Mouse (Mus musculus): Measurements from ENCODE around the gene 1600015I10Rik.
"Not testable (repeated sequence)": the region's sequence is repeated elsewhere in the genome, so short reads cannot be mapped to it uniquely, and the experiment has no call there.

1600015I10Rik gene

DNA sequence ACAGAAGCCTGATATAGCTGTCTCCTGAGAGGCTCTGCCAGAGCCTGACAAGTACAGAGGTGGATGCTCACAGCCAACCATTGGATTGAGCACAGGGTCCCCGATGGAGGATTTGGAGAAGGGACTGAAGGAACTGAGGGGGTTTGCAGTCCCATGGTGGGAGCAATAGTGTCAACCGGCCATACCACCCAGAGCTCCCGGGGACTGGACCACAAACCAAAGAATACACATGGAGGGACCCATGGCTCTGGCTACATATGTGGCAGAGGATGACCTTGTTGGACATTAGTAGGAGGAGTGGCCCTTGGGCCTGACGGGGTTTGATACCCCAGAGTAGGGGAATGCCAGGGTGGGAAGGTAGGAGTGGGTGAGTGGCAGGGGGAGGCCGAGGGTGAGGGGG is 37.0 kb downstream of the 1600015I10Rik start:
- DNase-seq (ENCODE audit: extremely low read depth, insufficient read length, low spot score): not testable (repeated sequence)

DNA sequence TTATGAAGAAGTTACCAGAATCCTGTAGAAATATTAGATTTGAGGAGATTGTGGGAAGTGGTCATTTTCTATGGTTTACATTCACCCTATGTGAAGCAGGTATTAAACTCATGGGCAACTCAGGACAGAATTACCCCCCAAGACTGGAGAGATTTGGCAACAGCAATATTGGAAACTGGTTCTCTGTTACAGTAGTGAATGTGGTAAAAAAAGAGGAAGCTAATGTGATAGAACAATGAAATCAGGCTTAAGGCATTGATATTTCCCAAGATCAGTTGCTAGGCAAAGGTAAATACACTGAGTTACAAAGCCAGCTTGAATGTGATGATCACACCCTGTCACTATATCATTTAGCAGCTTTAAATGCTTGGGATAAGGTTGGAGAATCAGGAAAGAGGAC is 38.2 kb downstream of the 1600015I10Rik start:
- no peak for DNase-seq (ENCODE audit: extremely low read depth, insufficient read length, low spot score)

DNA sequence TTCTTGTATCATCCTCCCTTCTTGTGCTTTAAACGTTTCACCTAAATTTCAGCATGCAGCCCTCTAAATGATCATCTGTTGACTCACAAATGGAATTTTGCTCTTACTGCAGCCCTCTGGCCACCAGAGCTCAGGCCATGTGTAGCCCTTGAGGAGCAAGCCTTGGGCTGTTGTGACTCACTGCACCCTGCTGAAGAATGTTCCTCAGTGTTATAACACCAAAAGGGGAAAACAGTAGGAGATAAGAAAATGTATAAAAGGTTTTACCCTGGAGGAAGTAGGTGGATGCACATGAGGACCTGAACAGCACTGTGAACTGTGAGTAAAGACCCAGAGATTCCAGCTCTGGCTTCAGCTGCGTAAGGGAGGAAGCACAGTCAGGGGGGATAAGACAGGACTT is 45.0 kb downstream of the 1600015I10Rik start, which contains the start of gene Doxl2:
Gene Doxl2, plus strand, starts transcription at position 301 of the 400 bp plus-strand sequence.
- no peak for DNase-seq (ENCODE audit: extremely low read depth, insufficient read length, low spot score)

DNA sequence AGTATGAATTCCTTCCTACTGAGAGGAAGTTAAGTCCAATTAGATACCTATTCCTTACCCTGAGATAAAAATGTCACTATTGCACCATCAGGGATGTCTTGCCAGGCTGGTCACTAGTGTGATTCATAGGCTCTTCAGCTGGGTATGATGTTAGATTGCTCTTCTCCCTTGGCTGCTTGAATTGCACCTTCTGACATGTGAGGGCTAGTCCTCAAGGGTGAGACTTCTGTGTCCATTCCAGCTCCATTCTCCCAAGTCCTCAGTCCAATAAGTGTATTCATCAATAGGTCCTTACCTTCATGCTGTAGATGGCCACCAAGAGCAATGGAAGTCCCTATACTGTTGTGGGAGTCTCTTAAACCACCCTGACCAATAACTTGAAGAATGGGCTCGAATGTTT is 49.9 kb downstream of the 1600015I10Rik start:
- DNase-seq (ENCODE audit: extremely low read depth, insufficient read length, low spot score): no peak

DNA sequence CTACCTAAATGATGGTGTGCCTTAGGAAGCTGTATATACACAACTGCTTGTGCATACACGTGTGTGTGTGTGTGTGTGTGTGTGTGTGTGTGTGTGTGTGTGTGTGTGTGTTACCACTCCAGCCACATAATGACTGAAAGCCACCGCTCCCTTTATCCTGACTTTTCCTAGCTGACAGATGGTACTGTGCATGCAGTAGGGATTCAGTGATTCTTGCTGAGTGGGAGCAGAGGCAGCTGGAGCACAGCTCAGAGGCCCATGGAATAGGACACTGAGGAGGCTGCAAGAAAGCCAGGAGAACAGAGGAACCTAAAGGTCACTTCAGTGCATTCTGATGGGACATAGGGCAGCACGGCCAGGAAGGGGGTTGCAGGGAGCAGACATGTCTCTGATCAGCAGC is 52.6 kb downstream of the 1600015I10Rik start:
- no peak for DNase-seq (ENCODE audit: extremely low read depth, insufficient read length, low spot score)
